Comparison of ENCODE assay signal across 9 mouse cellular contexts in the genomic region with DNA sequence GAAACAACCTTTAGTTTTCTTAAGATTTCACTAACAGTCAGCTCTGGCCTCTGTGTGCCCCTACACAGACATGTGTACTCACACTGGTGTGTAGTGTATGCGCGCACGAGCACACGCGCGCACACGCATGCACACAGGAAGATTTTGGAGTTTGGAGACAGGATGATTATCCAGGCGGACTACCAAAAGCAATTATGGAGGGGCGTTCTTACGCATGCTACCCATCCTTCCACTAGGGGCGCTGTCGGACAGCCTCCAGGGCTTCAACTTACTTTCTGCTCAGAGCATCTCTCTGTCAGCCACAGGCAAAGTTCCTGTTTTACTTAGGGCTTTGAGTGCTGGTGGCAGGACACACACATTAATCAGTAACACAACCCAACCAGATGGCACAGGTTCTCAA. TPM values are rescaled to one million over a fixed set of nuclear protein-coding genes. Genes with fewer than 3 reads are reported as not detected.
DNase-seq lines count a peak whose midpoint lies in the region; TF ChIP-seq lines count a peak whose summit lies in the region.
"Had no signal": no experiment of that assay in that cellular context is flagged by ENCODE, and none has a peak within 500 bp of the region (broad histone marks: within the 10 kb centered on the region; RNA-seq: fewer than 3 reads in every experiment).

No protein-coding gene starts in this region.

- no peaks in the 10 kb centered on the region for H3K4me1 ChIP-seq in lung, adult 2 months (ENCODE audit: control insufficient read depth, insufficient read depth, low read length)

- 48% methylated on average over 12 of the region's 12 CpGs for WGBS in lung, adult 2 months

- no peak for TF ChIP-seq POLR2A in lung, adult 2 months (IDR thresholded peaks at IDR 0.05; ENCODE audit: borderline replicate concordance, extremely low read depth, low read depth, low read length)

- peak; percentile 52 for DNase-seq in gastrocnemius, adult 18-20 months (ENCODE audit: low spot score)
- DNase-seq in gastrocnemius, postnatal 25 days: no peak
- DNase-seq in T-cell, adult 2 months (ENCODE audit: low spot score): peak; percentile 11
- DNase-seq in cerebellum, postnatal 36 days: peak; percentile 52 to 56
- peak; percentile 12 to 19 for DNase-seq in gastrocnemius, adult 8-10 months (ENCODE audit: low spot score in 2 of 2)
- peak; percentile 75 for DNase-seq in kidney, postnatal 10 days
- peak; percentile 59 for DNase-seq in lung, adult 2 months
- peak; percentile 51 to 71 for DNase-seq in right cerebral cortex, postnatal 10 days (ENCODE audit: low spot score in 2 of 2)

- TF ChIP-seq CTCF in lung, adult 2 months (IDR thresholded peaks at IDR 0.05; ENCODE audit: insufficient read depth, low read length): peak; percentile 87

- H3K4me3 ChIP-seq in lung, adult 2 months (replicated peaks; ENCODE audit: extremely low read depth, low read depth, low read length): no peak overlapping the region
- H3K4me3 ChIP-seq: liver, embryonic 15.5 days had no signal

RNA-seq across cellular contexts. Expression of gene Akap7, which starts 57.6 kb away (rescaled TPM):
- 10 to 100 TPM; 14.7 to 20.7 TPM for total RNA-seq in gastrocnemius, adult 18-20 months (2021)
- 10 to 100 TPM; 19.7 to 21.5 TPM for total RNA-seq in gastrocnemius, postnatal 25 days (2021)
- 10 to 100 TPM; 12.8 to 19.5 (median 16.1) TPM for total RNA-seq in gastrocnemius, adult 8-10 months (2022)
- 5.6 and 12.2 TPM in 2 replicates for polyA plus RNA-seq in lung, adult 2 months (2012; rRNA removed)
